Mouse (Mus musculus): Measurements from ENCODE around the gene Rusc2.

- TF ChIP-seq ZNF384 (IDR thresholded peaks at IDR 0.05; ENCODE audit: low read depth, low read length) (no peak), MAFK (IDR thresholded peaks at IDR 0.05; ENCODE audit: insufficient read depth, low read depth, low read length) (no peak), CHD2 (IDR thresholded peaks at IDR 0.05; ENCODE audit: low read depth, low read length) (no peak)
Observed at GRCm38 (mm10) chr4:43406162-43406971, 24.6 kb downstream of the Rusc2 start.
